Mouse (Mus musculus) midbrain, embryonic 12.5 days (tissue): ENCODE data around the gene Dnaaf3. TPM values are rescaled to one million over a fixed set of nuclear protein-coding genes. Genes with fewer than 3 reads are reported as not detected.

Source experiments
- ATAC-seq: fragments of 200-750 bp; cut with Nextera tagmentation; 2 replicates; pipeline ENCODE4 v1.8.0; 2017; ENCODE audit warnings: low read depth, moderate TSS enrichment, moderate library complexity; ENCODE audit not compliant: low FRiP score
- H3K27ac ChIP-seq: fragments of 300-500 bp; sonication (generic); replicated peaks from 2 replicates; pipeline ENCODE4 v1.5.1; 2016; ENCODE audit warnings: mild to moderate bottlenecking
- H3K27me3 ChIP-seq: fragments of 300-500 bp; sonication (generic); 2 replicates; pipeline ENCODE4 v1.6.1; 2016; ENCODE audit warnings: mild to moderate bottlenecking
- H3K36me3 ChIP-seq: fragments of 300-500 bp; sonication (generic); 2 replicates; pipeline ENCODE4 v1.6.1; 2016
- H3K4me1 ChIP-seq: fragments of 300-500 bp; sonication (generic); 2 replicates; pipeline ENCODE4 v1.6.1; 2016
- H3K4me2 ChIP-seq: fragments of 300-500 bp; sonication (generic); replicated peaks from 2 replicates; pipeline ENCODE4 v1.6.1; 2016; ENCODE audit warnings: mild to moderate bottlenecking, moderate library complexity
- H3K4me3 ChIP-seq: fragments of 300-500 bp; sonication (generic); 2 replicates; pipeline ENCODE4 v1.5.1; 2016; ENCODE audit warnings: mild to moderate bottlenecking
- H3K9ac ChIP-seq: fragments of 300-500 bp; sonication (generic); replicated peaks from 2 replicates; pipeline ENCODE4 v1.6.1; 2016; ENCODE audit warnings: mild to moderate bottlenecking, moderate library complexity
- H3K9me3 ChIP-seq: fragments of 300-500 bp; sonication (generic); 2 replicates; pipeline ENCODE4 v1.6.1; 2016; ENCODE audit warnings: mild to moderate bottlenecking
- WGBS: fragments of 180-500 bp; shearing (Covaris S2); methylation state at CpG from one replicate; pipeline ENCODE4 v1.1.7; 2016; 5-methylcytosine and 5-hydroxymethylcytosine counted together
- microRNA-seq: library from miRNA; unstranded; fragments of <30 nt; microRNA quantifications from one replicate; pipeline ENCODE4, GENCODE M21; 2017
- polyA plus RNA-seq: library from polyadenylated mRNA; unstranded; fragments of >200 nt; fragmentation: Nextera tagmentation; extraction: Ambion mirVana; gene quantifications from 2 replicates; pipeline ENCODE4 v1.2.1, GENCODE M21; 2016

Dnaaf3 gene
- polyA plus RNA-seq, 1 experiment from 2014 or later, result 1.9 TPM

- peaks cover 3% of the 10 kb centered on the region; the same call in 1 of the 2 replicates for H3K4me1 ChIP-seq
- peaks cover 79% of the 10 kb centered on the region for H3K36me3 ChIP-seq
- no peaks in the 10 kb centered on the region for H3K9me3 ChIP-seq
- H3K4me2 ChIP-seq, result no peak overlapping the region
- no peak overlapping the region for H3K4me3 ChIP-seq
- 93% methylated on average over 13 of the region's 13 CpGs for WGBS
- ATAC-seq, result no peak
- H3K27ac ChIP-seq, result no peak overlapping the region
- H3K9ac ChIP-seq, result no peak overlapping the region
- no peaks in the 10 kb centered on the region for H3K27me3 ChIP-seq
Observed at GRCm38 (mm10) chr7:4492284-4493224, 39.7 kb downstream of the Dnaaf3 start.

GRCm38 (mm10) chr7:4491308-4491707 lies 40.9 kb downstream of the Dnaaf3 start:
- ATAC-seq, result no peak
- WGBS, result 91% methylated on average over 6 of the region's 6 CpGs
- H3K4me3 ChIP-seq, result no peak overlapping the region

GRCm38 (mm10) chr7:4482281-4482680 lies 50.0 kb downstream of the Dnaaf3 start:
- Histone ChIP-seq H3K27me3 (peaks cover 16% of the 10 kb centered on the region; the same call in 1 of the 2 replicates), H3K36me3 (peaks cover 66% of the 10 kb centered on the region), H3K27ac (no peak overlapping the region), H3K4me1 (peaks cover 18% of the 10 kb centered on the region), H3K9me3 (no peaks in the 10 kb centered on the region), H3K4me2 (no peak overlapping the region), H3K9ac (no peak overlapping the region), H3K4me3 (no peak overlapping the region)
- WGBS, result 91% methylated on average over 12 of the region's 12 CpGs
- ATAC-seq, result no peak

More at GRCm38 (mm10) chr7:4491308-4491707, 40.9 kb downstream of the Dnaaf3 start:
- Histone ChIP-seq H3K4me2 (no peak overlapping the region), H3K27me3 (no peaks in the 10 kb centered on the region), H3K9me3 (no peaks in the 10 kb centered on the region), H3K36me3 (peaks cover 78% of the 10 kb centered on the region), H3K27ac (no peak overlapping the region), H3K9ac (no peak overlapping the region), H3K4me1 (no peaks in the 10 kb centered on the region)

GRCm38 (mm10) chr7:4479674-4480073 lies 52.6 kb downstream of the Dnaaf3 start:
- H3K4me1 ChIP-seq, result peaks cover 18% of the 10 kb centered on the region
- H3K4me2 ChIP-seq, result no peak overlapping the region
- ATAC-seq, result no peak
- H3K4me3 ChIP-seq, result no peak overlapping the region
- H3K36me3 ChIP-seq, result peaks cover 40% of the 10 kb centered on the region
- 28% methylated on average over 6 of the region's 6 CpGs for WGBS
- H3K27me3 ChIP-seq, result peaks cover 37% of the 10 kb centered on the region
- no peaks in the 10 kb centered on the region for H3K9me3 ChIP-seq
- no peak overlapping the region for H3K27ac ChIP-seq
- no peak overlapping the region for H3K9ac ChIP-seq

GRCm38 (mm10) chr7:4478796-4479291 lies 53.4 kb downstream of the Dnaaf3 start:
- 1% methylated on average over 16 of the region's 16 CpGs for WGBS
- peak; percentile 7 for ATAC-seq

GRCm38 (mm10) chr7:4478021-4478795 lies 54.0 kb downstream of the Dnaaf3 start:
- under 1% methylated on average over 39 of the region's 39 CpGs for WGBS
- H3K36me3 ChIP-seq, result peaks cover 25% of the 10 kb centered on the region
- H3K9me3 ChIP-seq, result no peaks in the 10 kb centered on the region
- peak; percentile 99 for ATAC-seq
- peak overlapping the region; percentile 78 for H3K4me2 ChIP-seq
- peak overlapping the region; percentile 87 for H3K27ac ChIP-seq
- H3K4me3 ChIP-seq, result peak overlapping the region; percentile 51
- peaks cover 18% of the 10 kb centered on the region for H3K4me1 ChIP-seq
- peak overlapping the region; percentile 68 for H3K9ac ChIP-seq
- peaks cover 51% of the 10 kb centered on the region for H3K27me3 ChIP-seq

More at GRCm38 (mm10) chr7:4478796-4479291, 53.4 kb downstream of the Dnaaf3 start:
- Histone ChIP-seq H3K36me3 (peaks cover 32% of the 10 kb centered on the region), H3K27me3 (peaks cover 45% of the 10 kb centered on the region), H3K9ac (peak overlapping the region; percentile 58), H3K4me2 (peak overlapping the region; percentile 78), H3K4me3 (peak overlapping the region; percentile 51), H3K9me3 (no peaks in the 10 kb centered on the region), H3K4me1 (peaks cover 18% of the 10 kb centered on the region), H3K27ac (peak overlapping the region; percentile 87)

GRCm38 (mm10) chr7:4473940-4474339 lies 58.3 kb downstream of the Dnaaf3 start:
- no peak overlapping the region for H3K4me2 ChIP-seq
- no peak overlapping the region for H3K27ac ChIP-seq
- no peaks in the 10 kb centered on the region for H3K9me3 ChIP-seq
- WGBS, result 16% methylated on average over 19 of the region's 19 CpGs
- H3K4me3 ChIP-seq, result no peak overlapping the region
- peaks cover 82% of the 10 kb centered on the region for H3K27me3 ChIP-seq
- H3K9ac ChIP-seq, result no peak overlapping the region
- H3K4me1 ChIP-seq, result peaks cover 12% of the 10 kb centered on the region
- H3K36me3 ChIP-seq, result no peaks in the 10 kb centered on the region
- ATAC-seq, result no peak

Small RNAs within 50 kb of the gene (microRNA-seq; reads per million reads assigned to microRNA genes)
- gene Gm23577, result not detected

Other genes with a start within 250 kb of the Dnaaf3 start
- gene Ncr1, start 194.7 kb downstream of the Dnaaf3 start, polyA plus RNA-seq, result not detected in 2 replicates
- gene Gp6, start 134.7 kb downstream of the Dnaaf3 start, polyA plus RNA-seq, result 0.11 and 0.13 TPM in 2 replicates
- 28.6 and 30.9 TPM in 2 replicates for gene Rdh13, start 86.8 kb downstream of the Dnaaf3 start, polyA plus RNA-seq
- 4.6 and 5.6 TPM in 2 replicates for gene Eps8l1, start 71.8 kb downstream of the Dnaaf3 start, polyA plus RNA-seq
- gene Ppp1r12c, start 30.8 kb downstream of the Dnaaf3 start, polyA plus RNA-seq, result 61.2 and 67.3 TPM in 2 replicates
- 10.9 and 11.1 TPM in 2 replicates for gene Tnnt1, start 16.1 kb downstream of the Dnaaf3 start, polyA plus RNA-seq
- 1.9 and 3.3 TPM in 2 replicates for gene Tnni3, start 8.2 kb downstream of the Dnaaf3 start, polyA plus RNA-seq
- 30.9 and 33.8 TPM in 2 replicates for gene Syt5, start 15.1 kb upstream of the Dnaaf3 start, polyA plus RNA-seq
- gene Ptprh, start 71.6 kb upstream of the Dnaaf3 start, polyA plus RNA-seq, result 0.10 and 0.14 TPM in 2 replicates
- 2.8 TPM in 2 replicates for gene Tmem86b, start 99.0 kb upstream of the Dnaaf3 start, polyA plus RNA-seq
- 13.8 and 13.9 TPM in 2 replicates for gene Ppp6r1, start 126.6 kb upstream of the Dnaaf3 start, polyA plus RNA-seq
- 111 and 113 TPM in 2 replicates for gene Hspbp1, start 152.6 kb upstream of the Dnaaf3 start, polyA plus RNA-seq
- 5.4 and 5.7 TPM in 2 replicates for gene Brsk1, start 158.2 kb upstream of the Dnaaf3 start, polyA plus RNA-seq
- 0.18 and 0.20 TPM in 2 replicates for gene Tmem150b, start 192.8 kb upstream of the Dnaaf3 start, polyA plus RNA-seq
- 89.3 and 91.6 TPM in 2 replicates for gene Kmt5c, start 207.7 kb upstream of the Dnaaf3 start, polyA plus RNA-seq
- gene Cox6b2, start 220.6 kb upstream of the Dnaaf3 start, polyA plus RNA-seq, result 33.7 and 45.8 TPM in 2 replicates
- not detected in 2 replicates for gene Fam71e2, start 238.8 kb upstream of the Dnaaf3 start, polyA plus RNA-seq